Mouse (Mus musculus): ENCODE results near the gene Sfxn5. TPM values are rescaled to one million over a fixed set of nuclear protein-coding genes. Genes with fewer than 3 reads are reported as not detected.

Sfxn5 gene
- polyA plus RNA-seq (2012; rRNA removed): 5.8 and 7.4 TPM in 2 replicates
- polyA plus RNA-seq (2014; fragmentation: Nextera tagmentation; extraction: Ambion mirVana): 6.6 and 9.3 TPM in 2 replicates

- H3K9me3 ChIP-seq (ENCODE audit: control insufficient read depth, low read length): no peaks in the 10 kb centered on the region
- ATAC-seq (ENCODE audit: low FRiP score, low read depth): peak; percentile 98
- 0 out of 2 replicates have a peak, but pooled peaks cover 7% of the 10 kb centered on the region for H3K27me3 ChIP-seq (ENCODE audit: control insufficient read depth, insufficient read depth, low read length)
- peak; percentile 95 for DNase-seq (ENCODE audit: low spot score)
- H3K36me3 ChIP-seq (ENCODE audit: control insufficient read depth, insufficient read depth, low read length): peaks cover 15% of the 10 kb centered on the region; the same call in 1 of the 2 replicates
- peak within 1 kb of the TSS; percentile 60 for H3K4me3 ChIP-seq (replicated peaks; ENCODE audit: low read length)
- peak within 1 kb of the TSS; percentile 65 for H3K9ac ChIP-seq (ENCODE audit: low read depth, low read length, severe bottlenecking)
- H3K27ac ChIP-seq (replicated peaks; ENCODE audit: low read depth, low read length): peak within 1 kb of the TSS; percentile 77
- peak within 1 kb of the TSS; percentile 99 for H3K4me2 ChIP-seq (replicated peaks; ENCODE audit: low read depth, low read length, severe bottlenecking)
- WGBS: under 1% methylated on average over 48 of the region's 49 CpGs
- H3K4me1 ChIP-seq (ENCODE audit: control insufficient read depth, insufficient read depth, low read length): no peaks in the 10 kb centered on the region
- peak; percentile 66; the same call in 1 of the 2 replicates for TF ChIP-seq POLR2A (IDR thresholded peaks at IDR 0.05; ENCODE audit: borderline replicate concordance, extremely low read depth, insufficient read depth, insufficient read length)
These were observed at the start of gene Sfxn5 for GRCm38 (mm10) chr6:85333000-85333669. TSS of gene Sfxn5 (minus strand) at chr6:85333422.

GRCm38 (mm10) chr6:85382791-85383190 lies 49.6 kb upstream of the Sfxn5 start:
- Histone ChIP-seq H3K4me1 (ENCODE audit: control insufficient read depth, insufficient read depth, low read length) (peaks cover 7% of the 10 kb centered on the region), H3K27ac (replicated peaks; ENCODE audit: low read depth, low read length) (no peak overlapping the region), H3K36me3 (ENCODE audit: control insufficient read depth, insufficient read depth, low read length) (no peaks in the 10 kb centered on the region), H3K9me3 (ENCODE audit: control insufficient read depth, low read length) (no peaks in the 10 kb centered on the region), H3K4me3 (replicated peaks; ENCODE audit: low read length) (no peak overlapping the region), H3K4me2 (replicated peaks; ENCODE audit: low read depth, low read length, severe bottlenecking) (no peak overlapping the region), H3K9ac (ENCODE audit: low read depth, low read length, severe bottlenecking) (no peak overlapping the region), H3K27me3 (ENCODE audit: control insufficient read depth, insufficient read depth, low read length) (0 out of 2 replicates have a peak, but pooled peaks cover 4% of the 10 kb centered on the region)
- 86% methylated on average over 2 of the region's 2 CpGs for WGBS
- DNase-seq (ENCODE audit: low spot score) (no peak), ATAC-seq (ENCODE audit: low FRiP score, low read depth) (no peak)
- no peak for TF ChIP-seq POLR2A (IDR thresholded peaks at IDR 0.05; ENCODE audit: borderline replicate concordance, extremely low read depth, insufficient read depth, insufficient read length)

GRCm38 (mm10) chr6:85381648-85382020 lies 48.4 kb upstream of the Sfxn5 start:
- WGBS: 75% methylated on average over 10 of the region's 10 CpGs
- no peak for DNase-seq (ENCODE audit: low spot score)
- H3K36me3 ChIP-seq (ENCODE audit: control insufficient read depth, insufficient read depth, low read length): no peaks in the 10 kb centered on the region
- no peak for TF ChIP-seq POLR2A (IDR thresholded peaks at IDR 0.05; ENCODE audit: borderline replicate concordance, extremely low read depth, insufficient read depth, insufficient read length)
- ATAC-seq (ENCODE audit: low FRiP score, low read depth): no peak
- no peak overlapping the region for H3K4me2 ChIP-seq (replicated peaks; ENCODE audit: low read depth, low read length, severe bottlenecking)
- no peak overlapping the region for H3K4me3 ChIP-seq (replicated peaks; ENCODE audit: low read length)
- H3K4me1 ChIP-seq (ENCODE audit: control insufficient read depth, insufficient read depth, low read length): peaks cover 7% of the 10 kb centered on the region
- H3K9me3 ChIP-seq (ENCODE audit: control insufficient read depth, low read length): no peaks in the 10 kb centered on the region
- H3K9ac ChIP-seq (ENCODE audit: low read depth, low read length, severe bottlenecking): no peak overlapping the region
- H3K27me3 ChIP-seq (ENCODE audit: control insufficient read depth, insufficient read depth, low read length): 0 out of 2 replicates have a peak, but pooled peaks cover 4% of the 10 kb centered on the region
- no peak overlapping the region for H3K27ac ChIP-seq (replicated peaks; ENCODE audit: low read depth, low read length)

- H3K36me3 ChIP-seq (ENCODE audit: control insufficient read depth, insufficient read depth, low read length): no peaks in the 10 kb centered on the region
- TF ChIP-seq POLR2A (IDR thresholded peaks at IDR 0.05; ENCODE audit: borderline replicate concordance, extremely low read depth, insufficient read depth, insufficient read length): no peak
- ATAC-seq (ENCODE audit: low FRiP score, low read depth) (no peak), DNase-seq (ENCODE audit: low spot score) (no peak)
- no peaks in the 10 kb centered on the region for H3K27me3 ChIP-seq (ENCODE audit: control insufficient read depth, insufficient read depth, low read length)
- peaks cover 7% of the 10 kb centered on the region for H3K4me1 ChIP-seq (ENCODE audit: control insufficient read depth, insufficient read depth, low read length)
- H3K4me2 ChIP-seq (replicated peaks; ENCODE audit: low read depth, low read length, severe bottlenecking): peak overlapping the region; percentile 16; the same call in 1 of the 2 replicates
- H3K27ac ChIP-seq (replicated peaks; ENCODE audit: low read depth, low read length): no peak overlapping the region
- H3K9me3 ChIP-seq (ENCODE audit: control insufficient read depth, low read length): no peaks in the 10 kb centered on the region
- H3K9ac ChIP-seq (ENCODE audit: low read depth, low read length, severe bottlenecking): no peak overlapping the region
- no peak overlapping the region for H3K4me3 ChIP-seq (replicated peaks; ENCODE audit: low read length)
- 23% methylated on average over 17 of the region's 17 CpGs for WGBS
These were observed 47.9 kb upstream of the Sfxn5 start for GRCm38 (mm10) chr6:85380901-85381647.

- no peaks in the 10 kb centered on the region for H3K27me3 ChIP-seq (ENCODE audit: control insufficient read depth, insufficient read depth, low read length)
- H3K4me1 ChIP-seq (ENCODE audit: control insufficient read depth, insufficient read depth, low read length): peaks cover 7% of the 10 kb centered on the region
- no peak for TF ChIP-seq POLR2A (IDR thresholded peaks at IDR 0.05; ENCODE audit: borderline replicate concordance, extremely low read depth, insufficient read depth, insufficient read length)
- DNase-seq (ENCODE audit: low spot score) (peak; percentile 88), ATAC-seq (ENCODE audit: low FRiP score, low read depth) (peak; percentile 86; the same call in 1 of the 2 replicates)
- no peaks in the 10 kb centered on the region for H3K9me3 ChIP-seq (ENCODE audit: control insufficient read depth, low read length)
- WGBS: 29% methylated on average over 10 of the region's 10 CpGs
- H3K4me2 ChIP-seq (replicated peaks; ENCODE audit: low read depth, low read length, severe bottlenecking): 0 out of 2 replicates have a peak overlapping the region, but pooled peaks have one; percentile 16
- no peak overlapping the region for H3K4me3 ChIP-seq (replicated peaks; ENCODE audit: low read length)
- no peaks in the 10 kb centered on the region for H3K36me3 ChIP-seq (ENCODE audit: control insufficient read depth, insufficient read depth, low read length)
- H3K9ac ChIP-seq (ENCODE audit: low read depth, low read length, severe bottlenecking): no peak overlapping the region
- no peak overlapping the region for H3K27ac ChIP-seq (replicated peaks; ENCODE audit: low read depth, low read length)
These were observed 47.1 kb upstream of the Sfxn5 start for GRCm38 (mm10) chr6:85380201-85380900.
